Mouse (Mus musculus) telencephalon, adult 2 months (tissue): ENCODE measurements at regions not wholly inside any gene's neighbourhood (a gene's known extent, or its start where the extent isn't known, plus 50 kb on each side); places are given as distances from the start of the nearest gene placed in this dataset.

Experiments used
- DNase-seq: peaks from one replicate; pipeline ENCODE4 v3.0.0-alpha.2; 2011; ENCODE audit warnings: low read depth, low spot score

GRCm38 (mm10) chr3:41476516-41476915 is 79.0 kb upstream of the Jade1 start:
- peak; percentile 55 for DNase-seq

GRCm38 (mm10) chr3:41472586-41472985 is 82.9 kb upstream of the Jade1 start:
- no peak for DNase-seq

GRCm38 (mm10) chr3:41469106-41469505 is 86.4 kb upstream of the Jade1 start:
- no peak for DNase-seq

GRCm38 (mm10) chr3:41467857-41468256 is 87.7 kb upstream of the Jade1 start:
- no peak for DNase-seq

GRCm38 (mm10) chr3:41465893-41466292 is 89.6 kb upstream of the Jade1 start:
- DNase-seq: no peak

GRCm38 (mm10) chr3:41462953-41463644 is 92.4 kb upstream of the Jade1 start:
- peak; percentile 32 for DNase-seq

- DNase-seq: no peak
Measured at GRCm38 (mm10) chr3:41460131-41460530, 95.4 kb upstream of the Jade1 start.

- no peak for DNase-seq
Measured at GRCm38 (mm10) chr3:41458156-41458555, 97.4 kb upstream of the Jade1 start.

- DNase-seq: no peak
Measured at GRCm38 (mm10) chr3:41453525-41453924, 102.0 kb upstream of the Jade1 start.

GRCm38 (mm10) chr3:41452716-41453090 is 102.8 kb upstream of the Jade1 start:
- DNase-seq: no peak

- no peak for DNase-seq
Measured at GRCm38 (mm10) chr3:41452020-41452715, 103.4 kb upstream of the Jade1 start.

GRCm38 (mm10) chr3:41450696-41451095 is 104.8 kb upstream of the Jade1 start:
- DNase-seq: no peak

GRCm38 (mm10) chr3:41444243-41444753 is 111.2 kb upstream of the Jade1 start:
- peak; percentile 48 for DNase-seq

GRCm38 (mm10) chr3:41436238-41436637 is 119.3 kb upstream of the Jade1 start:
- DNase-seq: no peak

- DNase-seq: no peak
Measured at GRCm38 (mm10) chr3:41433106-41433505, 122.4 kb upstream of the Jade1 start.

GRCm38 (mm10) chr3:41432376-41432775 is 123.2 kb upstream of the Jade1 start:
- no peak for DNase-seq

GRCm38 (mm10) chr3:41430191-41430590 is 125.3 kb upstream of the Jade1 start:
- DNase-seq: no peak

- no peak for DNase-seq
Measured at GRCm38 (mm10) chr3:41426946-41427345, 128.6 kb upstream of the Jade1 start.

- no peak for DNase-seq
Measured at GRCm38 (mm10) chr3:41425863-41426262, 129.7 kb upstream of the Jade1 start.

GRCm38 (mm10) chr3:41424142-41424939 is 131.2 kb upstream of the Jade1 start:
- no peak for DNase-seq

- no peak for DNase-seq
Measured at GRCm38 (mm10) chr3:41423630-41424029, 131.9 kb upstream of the Jade1 start.
